Mouse (Mus musculus) limb, embryonic 13.5 days (tissue): ENCODE data around the gene Mtmr4. TPM values are rescaled to one million over a fixed set of nuclear protein-coding genes. Genes with fewer than 3 reads are reported as not detected.

Source experiments
- ATAC-seq: fragments of 200-750 bp; cut with Nextera tagmentation; 2 replicates; pipeline ENCODE4 v1.8.0; 2017; ENCODE audit warnings: low read depth, moderate number of reproducible peaks, moderate TSS enrichment; ENCODE audit not compliant: low FRiP score
- H3K27ac ChIP-seq: fragments of 300-500 bp; sonication (generic); 2 replicates; pipeline ENCODE4 v1.5.1; 2015; ENCODE audit warnings: inconsistent platforms, mild to moderate bottlenecking, moderate library complexity
- H3K27me3 ChIP-seq: fragments of 300-500 bp; sonication (generic); 2 replicates; pipeline ENCODE4 v1.6.1; 2015; ENCODE audit warnings: mild to moderate bottlenecking, inconsistent platforms
- H3K36me3 ChIP-seq: fragments of 300-500 bp; sonication (generic); 2 replicates; pipeline ENCODE4 v1.6.1; 2015; ENCODE audit warnings: inconsistent platforms, mild to moderate bottlenecking, moderate library complexity
- H3K4me1 ChIP-seq: fragments of 300-500 bp; sonication (generic); 2 replicates; pipeline ENCODE4 v1.6.1; 2015; ENCODE audit warnings: inconsistent platforms
- H3K4me2 ChIP-seq: fragments of 300-500 bp; sonication (generic); replicated peaks from 2 replicates; pipeline ENCODE4 v1.6.1; 2015; ENCODE audit warnings: inconsistent platforms, mild to moderate bottlenecking, moderate library complexity
- H3K4me3 ChIP-seq: fragments of 300-500 bp; sonication (generic); 2 replicates; pipeline ENCODE4 v1.5.1; 2015; ENCODE audit warnings: moderate library complexity, mild to moderate bottlenecking, inconsistent platforms
- H3K9ac ChIP-seq: fragments of 300-500 bp; sonication (generic); 2 replicates; pipeline ENCODE4 v1.6.1; 2015; ENCODE audit warnings: mild to moderate bottlenecking, inconsistent platforms
- H3K9me3 ChIP-seq: fragments of 300-500 bp; sonication (generic); 2 replicates; pipeline ENCODE4 v1.6.1; 2016; ENCODE audit warnings: inconsistent platforms
- WGBS: fragments of 180-500 bp; shearing (Covaris S2); methylation state at CpG from one replicate; pipeline ENCODE4 v1.1.7; 2015; 5-methylcytosine and 5-hydroxymethylcytosine counted together
- polyA plus RNA-seq: library from polyadenylated mRNA; unstranded; fragments of >200 nt; fragmentation: Nextera tagmentation; extraction: Ambion mirVana; gene quantifications from 2 replicates; pipeline ENCODE4 v1.2.1, GENCODE M21; 2015

Mtmr4 gene
- polyA plus RNA-seq, result 31.1 and 38.9 TPM in 2 replicates

DNA sequence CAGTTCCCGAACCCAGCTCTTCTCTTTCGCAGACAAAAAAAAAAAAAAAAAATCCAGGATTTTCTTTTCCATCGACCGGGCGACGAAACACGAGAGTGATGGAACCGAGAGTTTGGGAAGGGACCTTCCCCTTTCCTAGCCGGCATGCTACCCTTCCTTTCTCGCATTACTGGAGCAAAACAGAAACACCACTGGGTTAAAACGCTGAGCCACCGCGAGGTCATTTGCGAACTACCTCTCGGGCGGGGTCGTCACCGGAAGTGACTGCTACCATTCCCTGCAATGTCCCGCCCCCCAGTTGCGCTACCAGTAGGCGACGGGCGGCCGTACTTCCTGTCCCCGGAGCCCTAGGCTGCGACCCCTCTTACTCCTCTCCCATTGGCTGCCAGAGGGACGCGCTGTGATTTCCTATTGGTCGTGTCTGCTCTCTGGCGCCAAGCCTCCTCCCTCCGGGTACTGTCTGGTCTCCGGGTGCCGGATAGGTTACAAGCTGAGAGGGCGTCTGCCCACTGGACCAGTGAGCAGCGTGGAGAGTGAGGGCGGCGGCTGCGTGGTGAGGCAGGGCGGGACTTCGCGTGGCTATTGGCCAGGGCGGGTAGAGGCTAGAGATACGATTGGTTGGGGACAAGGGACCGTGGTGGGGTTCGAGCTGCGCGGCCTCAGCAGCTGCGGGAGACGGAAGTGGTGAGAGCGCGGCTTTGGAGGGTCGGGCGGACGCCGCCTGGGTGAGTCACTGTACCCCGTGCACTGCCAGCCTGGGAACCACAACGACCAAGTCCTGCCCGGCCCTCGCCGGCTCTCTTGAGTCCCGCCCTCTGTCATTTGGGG lies at the start of gene Mtmr4:
Mtmr4 (plus strand) TSS at position 637 of the 828 bp plus-strand sequence.
- Histone ChIP-seq H3K9me3 (no peaks in the 10 kb centered on the region), H3K4me2 (peak within 1 kb of the TSS; percentile 88), H3K36me3 (peaks cover 7% of the 10 kb centered on the region; the same call in 1 of the 2 replicates), H3K9ac (peak within 1 kb of the TSS; percentile 88), H3K4me1 (peaks cover 54% of the 10 kb centered on the region), H3K27me3 (no peaks in the 10 kb centered on the region), H3K4me3 (peak within 1 kb of the TSS; percentile 80), H3K27ac (peak within 1 kb of the TSS; percentile 90)
- WGBS, result under 1% methylated on average over 61 of the region's 61 CpGs
- ATAC-seq, result peak; percentile 98

- 27% methylated on average over 8 of the region's 8 CpGs for WGBS
- ATAC-seq, result no peak
Observed at GRCm38 (mm10) chr11:87542285-87542684, 49.7 kb upstream of the Mtmr4 start.

DNA sequence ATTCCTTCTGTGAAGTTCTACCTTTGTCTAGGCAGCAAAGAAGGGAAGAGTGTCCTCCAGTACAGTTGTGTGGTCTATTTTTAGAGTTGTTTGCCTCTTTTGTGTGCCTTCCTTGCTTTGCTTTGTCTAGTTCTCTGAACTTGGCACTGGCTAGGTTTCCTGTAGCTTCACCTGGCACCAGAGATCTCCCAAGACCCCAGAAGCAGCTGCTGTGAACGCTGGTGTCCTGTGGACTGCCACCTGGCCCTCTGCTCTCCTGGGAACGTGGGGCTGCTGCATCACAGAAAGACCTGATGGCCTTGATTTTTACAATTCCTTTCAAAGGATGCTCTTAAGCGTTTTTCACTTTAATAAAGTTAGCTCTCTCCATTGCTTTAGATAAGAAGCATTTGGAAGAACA lies 49.1 kb upstream of the Mtmr4 start:
- H3K36me3 ChIP-seq, result no peaks in the 10 kb centered on the region
- H3K27me3 ChIP-seq, result no peaks in the 10 kb centered on the region
- H3K27ac ChIP-seq, result no peak overlapping the region
- no peak overlapping the region for H3K4me2 ChIP-seq
- no peak for ATAC-seq
- no peaks in the 10 kb centered on the region for H3K9me3 ChIP-seq
- H3K4me3 ChIP-seq, result no peak overlapping the region
- WGBS, result 30% methylated on average over 3 of the region's 3 CpGs
- H3K9ac ChIP-seq, result no peak overlapping the region
- peaks cover 4% of the 10 kb centered on the region; the same call in 1 of the 2 replicates for H3K4me1 ChIP-seq

More at GRCm38 (mm10) chr11:87542285-87542684, 49.7 kb upstream of the Mtmr4 start:
- Histone ChIP-seq H3K4me1 (peaks cover 4% of the 10 kb centered on the region; the same call in 1 of the 2 replicates), H3K4me2 (no peak overlapping the region), H3K9ac (no peak overlapping the region), H3K27ac (no peak overlapping the region), H3K27me3 (no peaks in the 10 kb centered on the region), H3K4me3 (no peak overlapping the region), H3K36me3 (no peaks in the 10 kb centered on the region), H3K9me3 (no peaks in the 10 kb centered on the region)

GRCm38 (mm10) chr11:87553342-87553741 lies 38.6 kb upstream of the Mtmr4 start:
- no peak for ATAC-seq
- Histone ChIP-seq H3K27me3 (no peaks in the 10 kb centered on the region), H3K4me3 (no peak overlapping the region), H3K9ac (no peak overlapping the region), H3K4me1 (peaks cover 7% of the 10 kb centered on the region; the same call in 1 of the 2 replicates), H3K36me3 (no peaks in the 10 kb centered on the region), H3K9me3 (no peaks in the 10 kb centered on the region), H3K4me2 (no peak overlapping the region), H3K27ac (no peak overlapping the region)
- WGBS, result 74% methylated on average over 4 of the region's 4 CpGs

DNA sequence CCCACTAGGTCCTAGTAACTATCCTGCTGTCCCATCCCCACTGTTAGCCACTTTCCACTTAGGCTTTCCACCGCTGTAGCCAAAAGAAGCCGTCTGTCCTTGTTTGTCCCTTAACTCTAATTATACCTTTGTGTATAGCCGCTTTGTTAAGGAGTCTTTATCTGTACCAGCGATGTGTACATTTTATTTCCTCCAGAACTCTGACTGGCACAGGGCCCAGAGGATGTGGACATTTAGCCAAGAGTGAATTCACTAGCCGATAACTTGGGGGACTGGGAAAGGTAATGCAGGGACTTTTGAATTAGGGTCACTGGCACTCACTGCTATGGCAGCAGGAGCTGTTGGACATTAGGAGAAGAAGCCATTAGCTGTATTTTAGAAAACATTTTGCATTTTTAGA lies 37.6 kb upstream of the Mtmr4 start:
- ATAC-seq, result no peak
- Histone ChIP-seq H3K27me3 (no peaks in the 10 kb centered on the region), H3K4me2 (no peak overlapping the region), H3K36me3 (no peaks in the 10 kb centered on the region), H3K4me3 (no peak overlapping the region), H3K9me3 (no peaks in the 10 kb centered on the region), H3K9ac (no peak overlapping the region), H3K27ac (no peak overlapping the region), H3K4me1 (peaks cover 7% of the 10 kb centered on the region; the same call in 1 of the 2 replicates)
- 58% methylated on average over 5 of the region's 5 CpGs for WGBS

- Histone ChIP-seq H3K4me1 (peaks cover 7% of the 10 kb centered on the region; the same call in 1 of the 2 replicates), H3K4me3 (no peak overlapping the region), H3K27ac (no peak overlapping the region), H3K9me3 (no peaks in the 10 kb centered on the region), H3K36me3 (no peaks in the 10 kb centered on the region), H3K9ac (no peak overlapping the region), H3K4me2 (no peak overlapping the region), H3K27me3 (no peaks in the 10 kb centered on the region)
- no peak for ATAC-seq
- WGBS, result 60% methylated on average over 2 of the region's 2 CpGs
Observed at GRCm38 (mm10) chr11:87555106-87555703, 36.8 kb upstream of the Mtmr4 start.

DNA sequence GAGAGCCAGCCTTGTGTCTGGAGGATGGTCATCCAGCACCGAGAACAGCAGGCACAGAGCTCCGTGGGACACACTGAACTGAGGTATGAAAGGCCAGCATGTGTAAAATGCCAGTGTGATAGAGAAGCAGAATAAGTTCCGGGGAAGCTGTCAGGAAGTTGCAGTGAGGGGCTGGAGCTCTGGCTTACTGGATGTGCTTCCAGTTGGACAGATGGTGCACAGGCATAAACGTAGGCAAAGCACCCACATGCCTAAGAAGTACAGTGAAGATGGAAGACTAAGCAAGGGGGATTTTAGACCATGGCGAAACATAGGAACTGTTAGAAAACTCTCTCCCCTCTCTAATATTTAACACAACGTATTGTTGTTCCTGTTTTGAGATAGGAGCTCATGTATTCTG lies 30.8 kb upstream of the Mtmr4 start:
- Histone ChIP-seq H3K36me3 (no peaks in the 10 kb centered on the region), H3K27me3 (no peaks in the 10 kb centered on the region), H3K4me3 (no peak overlapping the region), H3K27ac (no peak overlapping the region), H3K4me2 (no peak overlapping the region), H3K9ac (no peak overlapping the region), H3K4me1 (no peaks in the 10 kb centered on the region), H3K9me3 (no peaks in the 10 kb centered on the region)
- 79% methylated on average over 6 of the region's 6 CpGs for WGBS
- no peak for ATAC-seq

- no peak within 1 kb of the TSS for H3K9ac ChIP-seq
- WGBS, result 70% methylated on average over 3 of the region's 3 CpGs
- no peak within 1 kb of the TSS for H3K4me3 ChIP-seq
- no peak for ATAC-seq
- H3K27me3 ChIP-seq, result no peaks in the 10 kb centered on the region
- H3K27ac ChIP-seq, result no peak within 1 kb of the TSS
- H3K9me3 ChIP-seq, result no peaks in the 10 kb centered on the region
- no peak within 1 kb of the TSS for H3K4me2 ChIP-seq
- no peaks in the 10 kb centered on the region for H3K4me1 ChIP-seq
- H3K36me3 ChIP-seq, result no peaks in the 10 kb centered on the region
Observed at GRCm38 (mm10) chr11:87566501-87566900, 25.5 kb upstream of the Mtmr4 start, which contains the start of gene Gm11492. Gene Gm11492, plus strand, starts transcription at chr11:87566653.

DNA sequence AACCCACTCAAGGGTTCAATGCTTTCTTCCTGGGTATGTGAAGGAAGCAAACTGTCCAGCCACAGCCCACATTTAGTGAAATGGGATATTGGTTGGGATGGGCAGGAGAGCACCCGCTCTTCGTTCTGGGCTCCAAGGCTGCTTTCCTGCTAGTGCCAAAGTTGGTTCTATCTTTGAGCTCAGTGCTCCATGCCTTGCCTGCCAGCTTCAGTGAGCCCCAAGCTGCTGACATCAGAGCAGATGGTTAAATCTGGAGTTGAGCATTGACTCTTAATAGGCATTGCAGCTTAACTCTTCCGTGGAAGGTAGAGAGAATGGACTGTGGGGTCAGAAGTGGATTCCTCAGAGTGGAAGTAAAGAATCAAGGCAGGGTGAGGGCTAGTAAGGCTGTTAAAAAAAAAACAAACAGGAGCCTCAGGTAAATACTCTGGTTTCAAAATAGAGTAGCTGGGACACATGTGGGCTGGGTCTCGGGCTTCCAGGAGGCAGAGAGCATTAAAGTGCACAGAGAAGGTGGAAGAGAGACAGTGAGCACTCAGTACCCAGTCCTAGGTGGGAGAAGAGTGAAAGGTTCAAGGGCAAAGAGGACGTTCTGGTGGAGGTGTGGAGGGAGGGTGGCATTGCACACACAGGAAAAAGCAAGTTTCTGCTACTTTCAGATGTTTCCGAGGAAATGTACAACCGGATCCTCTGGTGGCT lies 23.6 kb upstream of the Mtmr4 start, which contains the start of gene Sept4:
Sept4 (plus strand) TSS at position 649 of the 699 bp plus-strand sequence.
- H3K27ac ChIP-seq, result no peak within 1 kb of the TSS

GRCm38 (mm10) chr11:87570743-87571142 lies 21.2 kb upstream of the Mtmr4 start:
- no peak overlapping the region for H3K27ac ChIP-seq
- WGBS, result 79% methylated on average over 5 of the region's 5 CpGs
- H3K9ac ChIP-seq, result no peak overlapping the region
- H3K9me3 ChIP-seq, result no peaks in the 10 kb centered on the region
- H3K4me3 ChIP-seq, result no peak overlapping the region
- 0 out of 2 replicates have a peak, but pooled peaks have one; percentile 44 for ATAC-seq
- H3K4me2 ChIP-seq, result no peak overlapping the region
- H3K27me3 ChIP-seq, result no peaks in the 10 kb centered on the region
- no peaks in the 10 kb centered on the region for H3K4me1 ChIP-seq
- no peaks in the 10 kb centered on the region for H3K36me3 ChIP-seq

More for the DNA sequence above, 23.6 kb upstream of the Mtmr4 start, which contains the start of gene Sept4:
- H3K9me3 ChIP-seq, result no peaks in the 10 kb centered on the region
- no peaks in the 10 kb centered on the region for H3K27me3 ChIP-seq
- no peak within 1 kb of the TSS for H3K4me3 ChIP-seq
- no peak within 1 kb of the TSS for H3K4me2 ChIP-seq
- no peak within 1 kb of the TSS for H3K9ac ChIP-seq
- 78% methylated on average over 7 of the region's 7 CpGs for WGBS
- no peak for ATAC-seq
- no peaks in the 10 kb centered on the region for H3K4me1 ChIP-seq
- no peaks in the 10 kb centered on the region for H3K36me3 ChIP-seq

- no peak for ATAC-seq
- no peaks in the 10 kb centered on the region for H3K9me3 ChIP-seq
- H3K9ac ChIP-seq, result no peak overlapping the region
- no peaks in the 10 kb centered on the region for H3K27me3 ChIP-seq
- no peaks in the 10 kb centered on the region for H3K4me1 ChIP-seq
- no peak overlapping the region for H3K27ac ChIP-seq
- 89% methylated on average over 1 of the region's 1 CpGs for WGBS
- H3K4me3 ChIP-seq, result no peak overlapping the region
- H3K4me2 ChIP-seq, result no peak overlapping the region
- H3K36me3 ChIP-seq, result no peaks in the 10 kb centered on the region
Observed at GRCm38 (mm10) chr11:87571361-87571950, 20.5 kb upstream of the Mtmr4 start.
